Mouse (Mus musculus) heart, postnatal 25 days (tissue): Measurements from ENCODE around the gene 9930021J03Rik. TPM values are rescaled to one million over a fixed set of nuclear protein-coding genes. Genes with fewer than 3 reads are reported as not detected.

ENCODE experiments used
- DNase-seq: peaks from one replicate; pipeline ENCODE4 v3.0.0; 2022; ENCODE audit warnings: low spot score
- intact Hi-C: fragments of 180-260 bp; cut with DNase I; formaldehyde crosslinking; loops from one replicate; pipeline ENCODE4 v1.15.1; 2025
- total RNA-seq, 2 experiments: library from RNA; stranded (reverse); gene quantifications; 2 replicates each; pipeline ENCODE4 v1.2.3; 2021

9930021J03Rik gene
- 10 to 100 TPM; 10.1 to 14.7 TPM for total RNA-seq

DNA sequence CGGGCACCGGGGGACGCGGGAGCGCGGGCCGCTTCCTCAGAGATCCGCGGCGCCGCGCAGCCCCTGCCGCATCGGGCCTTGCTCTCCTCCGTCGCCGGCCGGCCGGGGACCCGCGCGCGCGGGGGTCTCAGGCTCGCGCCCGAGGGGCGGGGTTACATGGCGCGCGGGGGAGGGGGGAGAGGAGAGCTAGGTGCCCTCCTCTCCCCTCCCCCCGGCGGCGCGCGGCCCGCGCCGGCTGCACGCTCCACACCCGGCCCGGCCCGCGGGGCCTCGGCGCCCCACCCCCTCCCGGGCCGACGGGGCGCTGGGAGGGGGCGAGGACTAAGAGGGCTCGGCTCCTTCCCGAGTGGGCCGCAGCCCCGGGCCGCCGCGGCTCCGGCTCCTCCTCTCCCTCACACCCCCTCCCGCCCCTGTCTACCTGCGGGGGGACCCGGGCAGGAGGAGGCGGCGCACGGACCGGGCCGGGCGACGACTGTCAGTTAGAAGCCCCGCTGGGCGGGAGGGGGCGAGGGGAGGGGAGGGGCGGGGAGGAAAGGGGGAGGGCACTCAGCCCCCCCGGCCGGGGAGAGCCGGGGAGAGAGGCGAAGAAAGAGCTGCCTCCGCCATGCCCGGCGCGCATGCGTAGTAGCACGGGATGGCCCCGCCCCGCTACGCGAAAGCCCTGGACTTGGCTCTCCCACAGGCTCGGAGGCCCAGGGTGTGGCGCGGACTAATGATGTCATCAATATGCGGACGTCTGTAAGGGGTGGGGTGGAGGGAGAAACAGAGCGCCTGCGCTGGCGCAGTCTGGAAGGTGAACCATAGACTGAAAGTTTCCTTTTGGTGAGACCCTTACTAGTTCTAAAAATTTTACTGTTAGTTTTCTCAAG is at the start of gene 9930021J03Rik:
TSS of gene 9930021J03Rik (minus strand) at position 73 of the 869 bp plus-strand sequence.
- peak; percentile 96 for DNase-seq
- intact Hi-C loops: loop anchor here (10.0 kb wide), 1 partner anchor 281 kb away; the partner anchor contains the start of gene Ric1

DNA sequence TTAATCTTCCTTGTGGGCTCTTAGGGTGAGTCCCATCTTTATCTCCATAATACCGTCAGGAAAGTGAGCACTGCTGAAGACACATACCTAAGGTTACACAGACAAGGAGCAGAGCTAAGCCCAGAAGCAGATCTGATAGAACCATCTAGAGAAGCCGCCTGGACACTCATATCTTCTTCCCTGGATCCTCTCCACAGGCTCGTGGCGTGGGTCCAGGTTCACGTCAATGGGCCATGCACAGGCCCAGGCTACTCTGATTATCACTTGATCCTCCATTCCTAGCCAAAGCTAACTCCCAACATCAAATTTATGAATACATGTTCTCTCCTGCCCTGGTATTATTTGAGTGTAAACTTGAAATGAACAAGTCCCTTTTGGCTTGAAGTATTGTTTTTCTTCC is 47.9 kb upstream of the 9930021J03Rik start:
- intact Hi-C loops: no loop called here
- no peak for DNase-seq

DNA sequence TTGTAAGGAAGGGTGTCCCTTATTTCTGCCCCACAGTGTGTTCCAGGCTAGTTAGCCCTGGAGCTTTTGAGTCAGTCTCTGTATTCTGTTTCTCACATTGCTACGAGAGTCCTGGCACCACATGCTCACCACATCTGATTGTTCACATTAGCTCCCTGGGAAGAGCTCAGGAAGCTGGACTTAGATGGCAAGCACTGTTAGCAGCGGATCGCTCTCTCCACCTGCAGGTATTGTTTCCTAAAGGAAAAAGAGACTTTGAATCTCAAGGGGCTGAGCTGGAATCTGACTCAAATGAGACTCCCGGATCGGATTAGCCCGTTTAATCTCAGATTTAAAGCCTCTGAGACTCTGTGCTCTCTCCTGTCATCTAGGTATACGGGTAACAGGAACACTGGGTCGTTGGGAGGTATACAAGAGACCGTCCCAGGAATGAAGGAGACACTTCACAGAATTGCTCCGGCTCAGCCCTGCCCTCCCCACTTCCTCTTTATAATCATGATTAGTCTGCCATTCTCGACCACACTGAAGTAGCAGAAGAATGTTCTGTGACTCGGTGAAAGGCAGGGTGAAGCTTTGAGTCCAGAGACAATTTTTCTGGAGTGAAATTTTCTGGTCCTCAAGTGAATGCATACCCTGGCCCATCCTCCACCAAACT is 45.4 kb upstream of the 9930021J03Rik start:
- DNase-seq: no peak
- intact Hi-C loops: no loop called here

- intact Hi-C loops: no loop called here
Observed at GRCm38 (mm10) chr19:29849924-29850551, 44.2 kb upstream of the 9930021J03Rik start.

GRCm38 (mm10) chr19:29844036-29844661 is 38.4 kb upstream of the 9930021J03Rik start:
- DNase-seq: no peak
- intact Hi-C loops: no loop called here

More at GRCm38 (mm10) chr19:29849924-29850551, 44.2 kb upstream of the 9930021J03Rik start:
- DNase-seq: no peak

DNA sequence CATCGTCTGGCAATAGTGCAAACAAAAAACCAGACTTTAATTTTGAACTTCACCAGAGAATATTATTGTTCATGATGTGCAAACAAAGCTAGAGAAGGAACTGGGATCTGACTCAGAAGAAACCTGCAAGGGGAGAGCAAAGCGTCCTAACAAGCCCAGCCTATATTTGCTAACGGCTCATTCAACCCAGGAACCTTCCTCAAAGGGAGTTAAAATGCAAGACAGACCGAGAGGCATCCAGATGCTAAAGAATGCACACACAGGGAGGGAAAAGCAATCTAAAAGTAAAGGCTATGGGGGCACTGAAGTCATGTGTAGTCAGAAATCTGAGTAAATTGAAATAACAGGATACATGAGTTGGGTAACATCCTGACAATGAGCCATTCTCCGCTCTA is 37.8 kb upstream of the 9930021J03Rik start:
- intact Hi-C loops: no loop called here
- no peak for DNase-seq

DNA sequence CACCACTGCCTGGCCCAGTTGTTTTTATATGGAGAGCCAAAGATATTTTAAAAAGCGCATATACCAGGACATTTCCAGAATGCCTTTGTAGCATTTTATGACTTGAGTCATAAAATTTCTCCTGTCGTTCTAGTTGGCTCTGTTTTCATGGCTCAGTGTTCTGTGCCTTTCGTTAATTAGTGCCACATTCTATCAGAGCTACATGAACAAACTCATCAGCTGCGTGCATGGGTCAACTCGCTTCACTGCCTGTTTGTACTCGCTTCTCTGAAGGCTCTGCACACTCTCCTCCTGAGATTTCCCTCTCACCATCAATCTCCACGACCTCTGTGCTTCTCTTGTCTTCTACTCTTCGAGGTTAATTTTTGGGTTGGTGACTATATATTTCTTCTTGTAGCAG is 37.2 kb upstream of the 9930021J03Rik start:
- intact Hi-C loops: no loop called here
- no peak for DNase-seq

GRCm38 (mm10) chr19:29840642-29841041 is 34.9 kb upstream of the 9930021J03Rik start:
- intact Hi-C loops: no loop called here
- DNase-seq: peak; percentile 8

- no peak for DNase-seq
Observed at GRCm38 (mm10) chr19:29838636-29839135, 32.9 kb upstream of the 9930021J03Rik start.

DNA sequence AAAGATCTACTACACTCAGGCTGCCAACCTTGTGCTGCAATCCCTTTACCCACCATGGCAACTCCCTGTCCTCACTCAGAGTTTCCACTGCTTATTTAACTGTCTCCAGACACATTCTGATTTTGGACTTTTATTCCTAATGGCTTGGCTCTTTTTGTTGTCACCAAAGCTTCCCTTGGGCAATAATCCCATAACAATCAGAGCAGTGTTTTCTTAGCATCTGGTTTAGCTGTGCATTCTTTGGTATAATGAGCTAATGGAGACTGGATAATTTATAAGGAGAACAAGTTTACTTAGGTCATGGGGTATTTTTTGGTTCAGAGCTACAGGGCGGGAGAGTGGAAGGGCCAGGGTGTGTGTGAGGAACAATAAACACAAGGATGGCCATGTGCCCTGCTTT is 32.4 kb upstream of the 9930021J03Rik start:
- intact Hi-C loops: no loop called here
- no peak for DNase-seq

More at GRCm38 (mm10) chr19:29838636-29839135, 32.9 kb upstream of the 9930021J03Rik start:
- intact Hi-C loops: no loop called here

GRCm38 (mm10) chr19:29835364-29836034 is 29.7 kb upstream of the 9930021J03Rik start:
- DNase-seq: no peak
- intact Hi-C loops: no loop called here

DNA sequence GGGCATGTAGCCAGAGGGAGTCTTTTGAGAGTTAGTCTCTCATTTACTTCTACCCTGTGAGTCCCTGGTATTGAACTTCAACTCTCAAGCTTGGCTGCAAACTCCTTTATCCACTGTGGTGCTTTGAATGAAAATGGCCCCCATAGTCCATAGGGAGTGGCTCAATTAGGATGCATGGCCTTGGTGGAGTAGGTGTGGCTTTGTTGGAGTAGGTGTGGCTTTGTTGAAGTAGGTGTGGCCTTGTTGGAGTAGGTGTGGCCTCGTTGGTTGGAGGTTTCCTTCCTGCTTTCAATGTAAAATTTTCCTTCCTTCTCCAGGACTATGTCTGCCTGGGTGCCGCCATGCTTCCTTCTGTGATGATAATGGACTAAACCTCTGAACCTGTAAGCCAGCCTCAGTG is 25.1 kb upstream of the 9930021J03Rik start:
- intact Hi-C loops: no loop called here
- no peak for DNase-seq

DNA sequence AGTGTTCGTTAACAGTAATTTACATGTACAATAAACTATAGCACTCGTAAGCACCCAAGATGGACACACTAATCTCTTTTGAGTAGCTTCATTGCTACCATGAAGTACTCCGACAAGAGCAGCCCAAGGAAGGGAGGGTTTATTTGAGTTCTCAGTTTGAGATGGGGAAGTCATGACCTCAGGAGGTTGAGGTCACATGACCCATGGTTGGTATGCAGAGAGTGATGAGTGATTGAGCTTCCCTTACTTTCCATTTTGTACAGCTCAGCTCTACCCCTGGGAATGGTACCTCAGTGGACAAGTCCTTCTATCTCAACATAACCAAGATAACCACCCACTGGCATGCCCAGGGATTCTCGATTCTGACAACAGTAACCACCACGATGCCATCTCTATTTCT is 22.8 kb upstream of the 9930021J03Rik start:
- no peak for DNase-seq
- intact Hi-C loops: no loop called here

- no peak for DNase-seq
- intact Hi-C loops: no loop called here
Observed at GRCm38 (mm10) chr19:29826686-29827085, 20.9 kb upstream of the 9930021J03Rik start.

DNA sequence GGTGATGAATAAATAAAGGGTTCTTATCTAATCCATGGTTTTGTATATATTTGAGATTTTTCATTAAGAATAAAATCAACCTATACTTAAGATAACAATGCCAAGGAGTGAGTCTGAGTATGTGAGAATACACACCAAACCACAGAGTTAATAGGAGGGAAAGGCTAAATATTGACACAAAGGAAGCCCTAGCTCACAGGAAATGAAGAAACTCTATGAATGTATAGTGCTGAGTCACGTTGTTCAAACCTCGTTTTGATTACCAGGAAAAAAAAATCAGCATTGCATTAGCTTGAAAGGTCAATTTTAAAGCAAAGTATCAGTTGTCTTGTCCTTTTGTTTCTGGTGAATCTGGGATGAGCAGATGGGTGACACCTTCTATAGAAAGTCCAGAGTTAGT is 19.2 kb upstream of the 9930021J03Rik start:
- no peak for DNase-seq
- intact Hi-C loops: loop anchor here (2.0 kb wide), 2 partner anchors 304 to 380 kb away; no protein-coding TSS in a partner anchor

- intact Hi-C loops: loop anchor here (1.0 to 2.0 kb wide), 3 partner anchors 155 to 381 kb away; no protein-coding TSS in a partner anchor
- no peak for DNase-seq
Observed at GRCm38 (mm10) chr19:29824034-29824700, 18.4 kb upstream of the 9930021J03Rik start.

- DNase-seq: no peak
- intact Hi-C loops: loop anchor here (1.0 to 2.0 kb wide), 3 partner anchors 156 to 381 kb away; no protein-coding TSS in a partner anchor
Observed at GRCm38 (mm10) chr19:29823456-29824010, 17.7 kb upstream of the 9930021J03Rik start.

GRCm38 (mm10) chr19:29820966-29821365 is 15.2 kb upstream of the 9930021J03Rik start:
- no peak for DNase-seq
- intact Hi-C loops: loop anchor here (2.0 kb wide), 1 partner anchor 136 kb away; no protein-coding TSS in a partner anchor
